Mouse (Mus musculus) Muller cell, postnatal 12 days (primary cell): ENCODE measurements around the gene Psmd11.
"Not testable (repeated sequence)": the region's sequence is repeated elsewhere in the genome, so short reads cannot be mapped to it uniquely, and the experiment has no call there.

Experiments used
- DNase-seq: peaks from one replicate; pipeline ENCODE4 v3.0.0-alpha.2; 2015; ENCODE audit errors: inconsistent ontology term

Psmd11 gene

GRCm38 (mm10) chr11:80428381-80429008 lies at the start of gene Psmd11:
Psmd11 (plus strand) TSS chr11:80428615.
- peak; percentile 98 for DNase-seq

- not testable (repeated sequence) for DNase-seq
Observed at GRCm38 (mm10) chr11:80379184-80379583, 49.2 kb upstream of the Psmd11 start.

GRCm38 (mm10) chr11:80382626-80383018 lies 45.8 kb upstream of the Psmd11 start:
- no peak for DNase-seq

- peak; percentile 95 for DNase-seq
Observed at GRCm38 (mm10) chr11:80383019-80383625, 45.3 kb upstream of the Psmd11 start, which contains the start of gene Zfp207. Zfp207 (plus strand) TSS chr11:80383279.

GRCm38 (mm10) chr11:80383626-80384046 lies 44.8 kb upstream of the Psmd11 start:
- no peak for DNase-seq

GRCm38 (mm10) chr11:80384461-80384860 lies 44.0 kb upstream of the Psmd11 start:
- DNase-seq: no peak

GRCm38 (mm10) chr11:80385055-80385454 lies 43.4 kb upstream of the Psmd11 start:
- no peak for DNase-seq

GRCm38 (mm10) chr11:80386790-80387189 lies 41.6 kb upstream of the Psmd11 start:
- no peak for DNase-seq

GRCm38 (mm10) chr11:80389885-80390284 lies 38.5 kb upstream of the Psmd11 start:
- DNase-seq: no peak

GRCm38 (mm10) chr11:80391407-80392120 lies 36.9 kb upstream of the Psmd11 start:
- no peak for DNase-seq

- no peak for DNase-seq
Observed at GRCm38 (mm10) chr11:80395930-80396329, 32.5 kb upstream of the Psmd11 start.

GRCm38 (mm10) chr11:80396617-80397016 lies 31.8 kb upstream of the Psmd11 start:
- DNase-seq: no peak

- DNase-seq: not testable (repeated sequence)
Observed at GRCm38 (mm10) chr11:80407878-80408277, 20.5 kb upstream of the Psmd11 start.

GRCm38 (mm10) chr11:80410377-80410776 lies 18.0 kb upstream of the Psmd11 start:
- no peak for DNase-seq

- DNase-seq: peak; percentile 32
Observed at GRCm38 (mm10) chr11:80417085-80417484, 11.3 kb upstream of the Psmd11 start.

- DNase-seq: no peak
Observed at GRCm38 (mm10) chr11:80419743-80420142, 8.7 kb upstream of the Psmd11 start.

- no peak for DNase-seq
Observed at GRCm38 (mm10) chr11:80420202-80420984, 8.0 kb upstream of the Psmd11 start.

- DNase-seq: no peak
Observed at GRCm38 (mm10) chr11:80421421-80422047, 6.9 kb upstream of the Psmd11 start.

- no peak for DNase-seq
Observed at GRCm38 (mm10) chr11:80424691-80425090, 3.7 kb upstream of the Psmd11 start.

- DNase-seq: no peak
Observed at GRCm38 (mm10) chr11:80425247-80425778, 3.1 kb upstream of the Psmd11 start.
